ENCODE assay signal across 30 mouse cellular contexts in genomic region chr5:100557537-100557936, GRCm38 (mm10). TPM values are rescaled to one million over a fixed set of nuclear protein-coding genes. Genes with fewer than 3 reads are reported as not detected.
DNase-seq lines count a peak whose midpoint lies in the region; ATAC-seq and TF ChIP-seq lines count a peak whose summit lies in the region.
"Had no signal": no experiment of that assay in that cellular context is flagged by ENCODE, and none has a peak within 500 bp of the region (broad histone marks: within the 10 kb centered on the region; RNA-seq: fewer than 3 reads in every experiment).

No protein-coding gene starts in this region.

- no peak overlapping the region for H3K27ac ChIP-seq in kidney, embryonic 15.5 days
- no peak overlapping the region for H3K27ac ChIP-seq in kidney, postnatal 0 days
- peak overlapping the region; percentile 56 for H3K27ac ChIP-seq in macrophage
- H3K27ac ChIP-seq: embryonic facial prominence, embryonic 12.5 days; heart, embryonic 15.5 days; hindbrain, embryonic 12.5 days; hindbrain, postnatal 0 days; intestine, embryonic 15.5 days; neural tube, embryonic 15.5 days; stomach, embryonic 15.5 days had no signal

- TF ChIP-seq CTCF in Patski (IDR thresholded peaks at IDR 0.05): no peak
- no peak for TF ChIP-seq CTCF in kidney, postnatal 0 days (IDR thresholded peaks at IDR 0.05; ENCODE audit: low read depth)

- H3K36me3 ChIP-seq in kidney, embryonic 15.5 days: peaks cover 12% of the 10 kb centered on the region; the same call in 1 of the 2 replicates
- H3K36me3 ChIP-seq in kidney, postnatal 0 days (ENCODE audit: insufficient read depth, low read length): no peaks in the 10 kb centered on the region
- no peaks in the 10 kb centered on the region for H3K36me3 ChIP-seq in macrophage (ENCODE audit: inconsistent target)
- H3K36me3 ChIP-seq: embryonic facial prominence, embryonic 12.5 days; heart, embryonic 15.5 days; hindbrain, embryonic 12.5 days; neural tube, embryonic 15.5 days; stomach, embryonic 15.5 days had no signal

- no peak overlapping the region for H3K4me3 ChIP-seq in kidney, embryonic 15.5 days (replicated peaks)
- H3K4me3 ChIP-seq in kidney, postnatal 0 days (replicated peaks; ENCODE audit: low read depth, low read length): no peak overlapping the region
- H3K4me3 ChIP-seq in macrophage (ENCODE audit: inconsistent target): no peak overlapping the region
- H3K4me3 ChIP-seq: embryonic facial prominence, embryonic 12.5 days; heart, embryonic 15.5 days; hindbrain, embryonic 12.5 days; intestine, embryonic 15.5 days; neural tube, embryonic 15.5 days; stomach, embryonic 15.5 days had no signal

- H3K9me3 ChIP-seq in kidney, embryonic 15.5 days (replicated peaks): no peaks in the 10 kb centered on the region
- no peaks in the 10 kb centered on the region for H3K9me3 ChIP-seq in kidney, postnatal 0 days (replicated peaks; ENCODE audit: low read length)
- H3K9me3 ChIP-seq: embryonic facial prominence, embryonic 12.5 days; heart, embryonic 15.5 days; hindbrain, embryonic 12.5 days; intestine, embryonic 15.5 days; neural tube, embryonic 15.5 days; stomach, embryonic 15.5 days had no signal

- H3K27me3 ChIP-seq in kidney, embryonic 15.5 days: no peaks in the 10 kb centered on the region
- no peaks in the 10 kb centered on the region for H3K27me3 ChIP-seq in Patski
- no peaks in the 10 kb centered on the region for H3K27me3 ChIP-seq in kidney, postnatal 0 days (ENCODE audit: insufficient read depth, low read length)
- H3K27me3 ChIP-seq: embryonic facial prominence, embryonic 12.5 days; heart, embryonic 15.5 days; hindbrain, embryonic 12.5 days; intestine, embryonic 15.5 days; neural tube, embryonic 15.5 days; stomach, embryonic 15.5 days had no signal

- intact Hi-C loops in gastrocnemius, postnatal 14 days (cut with DNase I; ENCODE audit: low total_unique reads): no loop called here

- 39% methylated on average over 9 of the region's 9 CpGs for WGBS in kidney, embryonic 15.5 days
- 35% methylated on average over 9 of the region's 9 CpGs for WGBS in kidney, postnatal 0 days
- 61% methylated on average over 9 of the region's 9 CpGs for WGBS in macrophage (ENCODE audit: missing documents)

- no peak overlapping the region for H3K9ac ChIP-seq in kidney, embryonic 15.5 days
- H3K9ac ChIP-seq in kidney, postnatal 0 days (ENCODE audit: low read depth, low read length): no peak overlapping the region
- H3K9ac ChIP-seq: embryonic facial prominence, embryonic 12.5 days; heart, embryonic 15.5 days; hindbrain, embryonic 12.5 days; intestine, embryonic 15.5 days; neural tube, embryonic 15.5 days; stomach, embryonic 15.5 days had no signal

- no peak for ATAC-seq in kidney, embryonic 15.5 days (replicated peaks; ENCODE audit: low FRiP score)
- ATAC-seq in Patski: no peak
- no peak for ATAC-seq in kidney, postnatal 0 days (replicated peaks; ENCODE audit: low FRiP score, low read depth)
- ATAC-seq: activated CD4-positive, CD25-positive, alpha-beta regulatory T cell, adult 4 months; CD4-positive, CD25-positive, alpha-beta regulatory T cell, adult 4 months; forebrain, embryonic 14.5 days; hindbrain, postnatal 0 days; intestine, embryonic 15.5 days; lung, postnatal 0 days had no signal

- in situ Hi-C loops in Patski (cut with MboI; ENCODE audit: low pct_unique_long_range_greater_than_20kb): no loop called here

- POLR2A ChIA-PET in Patski (lab: Charles Lee): no interaction called here

- peak; percentile 58 for DNase-seq in kidney, adult 9 months
- DNase-seq in Patski (ENCODE audit: low read depth, low spot score): peak; percentile 41
- peak; percentile 51 for DNase-seq in kidney, postnatal 0 days (ENCODE audit: low spot score)
- DNase-seq in gastrocnemius, postnatal 14 days: no peak
- DNase-seq in heart, adult 11 months: no peak
- DNase-seq: adrenal gland, adult 2 months; cerebellum, adult 9-10 months; embryo, embryonic 11 days; layer of hippocampus, adult 9-11 months; lung, adult 18-20 months; lung, postnatal 4 days; midbrain, embryonic 14.5 days; retina, postnatal 1 day; right cerebral cortex, postnatal 14 days; thymus, postnatal 14 days had no signal

- H3K4me1 ChIP-seq in kidney, embryonic 15.5 days: peaks cover 20% of the 10 kb centered on the region
- H3K4me1 ChIP-seq in kidney, postnatal 0 days (replicated peaks; ENCODE audit: insufficient read depth, low read length): no peaks in the 10 kb centered on the region; the same call in 1 of the 2 replicates
- H3K4me1 ChIP-seq: embryonic facial prominence, embryonic 12.5 days; heart, embryonic 15.5 days; hindbrain, embryonic 12.5 days; intestine, embryonic 15.5 days; neural tube, embryonic 15.5 days; stomach, embryonic 15.5 days had no signal

- no peaks in the 10 kb centered on the region for H3K79me2 ChIP-seq in macrophage (ENCODE audit: inconsistent target)

- H3K4me2 ChIP-seq in kidney, embryonic 15.5 days: no peak overlapping the region
- H3K4me2 ChIP-seq in kidney, postnatal 0 days (ENCODE audit: low read length): no peak overlapping the region
- H3K4me2 ChIP-seq: embryonic facial prominence, embryonic 12.5 days; heart, embryonic 15.5 days; hindbrain, embryonic 12.5 days; intestine, embryonic 15.5 days; liver, embryonic 11.5 days; neural tube, embryonic 15.5 days; stomach, embryonic 15.5 days had no signal

- CTCF ChIA-PET in Patski (lab: Charles Lee): interaction anchor here (1.4 to 2.1 kb wide), 2 partner anchors 15 to 113 kb away, joined by 3 to 10 read pairs; no protein-coding TSS in a partner anchor

RNA-seq across cellular contexts. Expression of gene Plac8, which starts 14.5 kb away (rescaled TPM):
- 89.5 and 101 TPM in 2 replicates for polyA plus RNA-seq in kidney, embryonic 15.5 days (2015; fragmentation: Nextera tagmentation; extraction: Ambion mirVana)
- 92.7 TPM for polyA plus RNA-seq in Patski (2021)
- polyA plus RNA-seq in kidney, postnatal 0 days (2015; fragmentation: Nextera tagmentation; extraction: Ambion mirVana): 146 and 169 TPM in 2 replicates
- 1 to 10 TPM in 13 of 26 experiments, not detected in 13; 1.9 to 9.7 (median 6.0) TPM for total RNA-seq in macrophage (2018; cell fraction: chromatin; rRNA removed)
- 100 to 1,000 TPM in 3 of 26 experiments, 10 to 100 TPM in 22, 1 to 10 TPM in 1; 9.9 to 164 (median 40.4) TPM for total RNA-seq in macrophage (2018; cell fraction: cytosol; rRNA removed)
- 10 to 100 TPM in 13 of 26 experiments, 1 to 10 TPM in 12, not detected in 1; 1.4 to 70.4 (median 11.0) TPM for total RNA-seq in macrophage (2018; cell fraction: nucleus; rRNA removed)
- polyA plus RNA-seq in macrophage (2018): 5.2 to 21.7 TPM (median 7.8 TPM) in 3 replicates
- total RNA-seq in gastrocnemius, postnatal 14 days (2021): under 1 TPM in 1 of 2 experiments, not detected in 1; 0.90 TPM
- total RNA-seq: left cerebral cortex, postnatal 14 days had no signal

RNA-seq across cellular contexts. Expression of gene Cops4, which starts 39.4 kb away (rescaled TPM):
- polyA plus RNA-seq in kidney, embryonic 15.5 days (2015; fragmentation: Nextera tagmentation; extraction: Ambion mirVana): 192 and 194 TPM in 2 replicates
- 132 TPM for polyA plus RNA-seq in Patski (2021)
- 142 and 156 TPM in 2 replicates for polyA plus RNA-seq in kidney, postnatal 0 days (2015; fragmentation: Nextera tagmentation; extraction: Ambion mirVana)
- total RNA-seq in macrophage (2018; cell fraction: chromatin; rRNA removed): 10 to 100 TPM; 15.8 to 70.1 (median 37.5) TPM
- 10 to 100 TPM; 27.7 to 50.9 (median 41.2) TPM for total RNA-seq in macrophage (2018; cell fraction: cytosol; rRNA removed)
- total RNA-seq in macrophage (2018; cell fraction: nucleus; rRNA removed): 10 to 100 TPM in 25 of 26 experiments, 1 to 10 TPM in 1; 9.6 to 45.9 (median 23.5) TPM
- 39.5 to 73.9 TPM (median 51.8 TPM) in 3 replicates for polyA plus RNA-seq in macrophage (2018)
- 10 to 100 TPM; 88.8 TPM for total RNA-seq in gastrocnemius, postnatal 14 days (2021)

RNA-seq across cellular contexts. Expression of gene Lin54, which starts 57.1 kb away (rescaled TPM):
- polyA plus RNA-seq in kidney, embryonic 15.5 days (2015; fragmentation: Nextera tagmentation; extraction: Ambion mirVana): 11.7 and 13.3 TPM in 2 replicates
- polyA plus RNA-seq in Patski (2021) (11.8 TPM), macrophage (2018) (8.7 to 13.7 TPM (median 11.2 TPM) in 3 replicates)
- 8.6 and 9.2 TPM in 2 replicates for polyA plus RNA-seq in kidney, postnatal 0 days (2015; fragmentation: Nextera tagmentation; extraction: Ambion mirVana)
- total RNA-seq in macrophage (2018; cell fraction: chromatin; rRNA removed): 10 to 100 TPM; 10.3 to 60.6 (median 22.8) TPM
- 10 to 100 TPM in 25 of 26 experiments, 1 to 10 TPM in 1; 9.7 to 14.3 (median 12.2) TPM for total RNA-seq in macrophage (2018; cell fraction: cytosol; rRNA removed)
- 10 to 100 TPM; 10.1 to 37.5 (median 20.8) TPM for total RNA-seq in macrophage (2018; cell fraction: nucleus; rRNA removed)
- total RNA-seq in gastrocnemius, postnatal 14 days (2021): 1 to 10 TPM; 5.8 to 6.4 TPM

Comparison
In these comparisons a context has a peak if more than half of its experiments do, and no peak if none do; other contexts are left out.
1. DNase-seq: peak in kidney, adult 9 months (single experiment), Patski (single experiment) and kidney, postnatal 0 days (single experiment); none in gastrocnemius, postnatal 14 days (single experiment) and heart, adult 11 months (single experiment).